Mouse (Mus musculus) CH12.LX (cell line): Measurements from ENCODE around the gene Rps12-ps3. TPM values are rescaled to one million over a fixed set of nuclear protein-coding genes. Genes with fewer than 3 reads are reported as not detected.

Experiments used
- DNase-seq: peaks from one replicate; pipeline ENCODE4 v3.0.0-alpha.2; 2013; ENCODE audit errors: extremely low read depth
- H3K27ac ChIP-seq: 2 replicates; pipeline ENCODE4 v1.5.1; 2012; ENCODE audit warnings: low read depth, mild to moderate bottlenecking, control low read depth, moderate library complexity; ENCODE audit not compliant: insufficient read depth
- H3K27me3 ChIP-seq: replicated peaks from 2 replicates; pipeline ENCODE3; 2012; ENCODE audit warnings: inconsistent platforms
- H3K36me3 ChIP-seq, 2 experiments: replicated peaks in 1 of 2; 2 replicates each; pipeline versions ENCODE3 to v1.6.1; 2012; ENCODE audit warnings: inconsistent platforms in 1 of 2, low read length in 1 of 2, mild to moderate bottlenecking in 1 of 2, mixed read lengths in 1 of 2, moderate library complexity in 1 of 2; ENCODE audit not compliant: control insufficient read depth in 1 of 2, insufficient read depth in 1 of 2
- H3K4me1 ChIP-seq, 2 experiments: 2 replicates each; pipeline ENCODE4 v1.6.1; 2012; ENCODE audit warnings: inconsistent platforms in 1 of 2, moderate library complexity in 1 of 2; ENCODE audit not compliant: insufficient read depth in 2 of 2, control insufficient read depth in 1 of 2
- H3K4me2 ChIP-seq: 2 replicates; pipeline ENCODE4 v1.6.1; 2012; ENCODE audit warnings: low read depth, mild to moderate bottlenecking, control low read depth; ENCODE audit not compliant: poor library complexity, insufficient read depth, severe bottlenecking
- H3K4me3 ChIP-seq, 3 experiments: fragments of 150-350 bp in 1 of 3; sonication (generic) in 1 of 3; replicated peaks in 1 of 3; 2 replicates each; pipeline versions ENCODE3 to v1.5.1; 2011 to 2012; ENCODE audit warnings: low read depth in 2 of 3, low read length in 2 of 3, mild to moderate bottlenecking in 2 of 3, moderate library complexity in 2 of 3, control low read depth in 1 of 3, improper control_type of control experiment in 1 of 3, inconsistent platforms in 1 of 3, mixed read lengths in 1 of 3; ENCODE audit not compliant: poor library complexity in 1 of 3
- H3K79me2 ChIP-seq: replicated peaks from 2 replicates; pipeline ENCODE4 v1.6.1; 2012; ENCODE audit warnings: mild to moderate bottlenecking, moderate library complexity; ENCODE audit not compliant: control insufficient read depth, poor library complexity, insufficient read depth, severe bottlenecking; ENCODE audit errors: extremely low read depth
- H3K9ac ChIP-seq: 2 replicates; pipeline ENCODE4 v1.6.1; 2012; ENCODE audit warnings: low read depth, mild to moderate bottlenecking, control low read depth, moderate library complexity; ENCODE audit not compliant: insufficient read depth
- H3K9me3 ChIP-seq: replicated peaks from 2 replicates; pipeline ENCODE3; 2012; ENCODE audit warnings: low read length, inconsistent platforms, mixed read lengths
- BHLHE40 ChIP-seq: IDR thresholded peaks from 2 replicates; pipeline ENCODE4 v1.6.1; 2011; ENCODE audit warnings: mild to moderate bottlenecking, low read depth, low read length, improper control_type of control experiment
- CHD2 ChIP-seq: IDR thresholded peaks from 2 replicates; pipeline ENCODE4 v1.6.1; 2011; ENCODE audit warnings: low read length, improper control_type of control experiment
- CTCF ChIP-seq, 2 experiments: IDR thresholded peaks in 1 of 2; conservative IDR thresholded peaks in 1 of 2; 2 replicates each; pipeline ENCODE4 v1.5.1; 2011 to 2012; ENCODE audit warnings: low read depth in 2 of 2, low read length in 2 of 2, improper control_type of control experiment in 1 of 2, inconsistent platforms in 1 of 2, mild to moderate bottlenecking in 1 of 2, moderate library complexity in 1 of 2
- E2F4 ChIP-seq: IDR thresholded peaks from 2 replicates; pipeline ENCODE4 v1.6.1; 2011; ENCODE audit warnings: low read depth, low read length, improper control_type of control experiment; ENCODE audit not compliant: insufficient replicate concordance
- HCFC1 ChIP-seq: IDR thresholded peaks from 2 replicates; pipeline ENCODE4 v1.6.1; 2012; ENCODE audit warnings: low read depth, mild to moderate bottlenecking, inconsistent platforms, low read length, improper control_type of control experiment
- IRF4 ChIP-seq: IDR thresholded peaks from 2 replicates; pipeline ENCODE4 v1.6.1; 2014; ENCODE audit warnings: low read depth, mild to moderate bottlenecking, inconsistent platforms, low read length, improper control_type of control experiment
- JUN ChIP-seq: IDR thresholded peaks from 2 replicates; pipeline ENCODE4 v1.6.1; 2011; ENCODE audit warnings: low read depth, mild to moderate bottlenecking, low read length, improper control_type of control experiment, moderate library complexity; ENCODE audit not compliant: insufficient read depth
- JUND ChIP-seq: conservative IDR thresholded peaks from 2 replicates; pipeline ENCODE4 v1.6.1; 2011; ENCODE audit warnings: low read depth, low read length, improper control_type of control experiment
- KAT2A ChIP-seq: IDR thresholded peaks from 2 replicates; pipeline ENCODE4 v1.6.1; 2012; ENCODE audit warnings: low read length, improper control_type of control experiment, inconsistent platforms; ENCODE audit not compliant: insufficient replicate concordance
- MAFK ChIP-seq: IDR thresholded peaks from 2 replicates; pipeline ENCODE4 v1.6.1; 2011; ENCODE audit warnings: low read length, improper control_type of control experiment; ENCODE audit not compliant: insufficient replicate concordance
- MAX ChIP-seq: IDR thresholded peaks from 2 replicates; pipeline ENCODE4 v1.6.1; 2011; ENCODE audit warnings: low read length, improper control_type of control experiment
- MEF2A ChIP-seq: IDR thresholded peaks from 2 replicates; pipeline ENCODE4 v1.6.1; 2014; ENCODE audit warnings: low read depth, mild to moderate bottlenecking, inconsistent platforms, low read length, improper control_type of control experiment, borderline replicate concordance
- MXI1 ChIP-seq: IDR thresholded peaks from 2 replicates; pipeline ENCODE4 v1.6.1; 2011; ENCODE audit warnings: mild to moderate bottlenecking, low read depth, low read length, improper control_type of control experiment
- POLR2A ChIP-seq: IDR thresholded peaks from 2 replicates; pipeline ENCODE4 v1.6.1; 2011; ENCODE audit warnings: low read depth, mild to moderate bottlenecking, improper control_type of control experiment, low read length
- RAD21 ChIP-seq: IDR thresholded peaks from 2 replicates; pipeline ENCODE4 v1.6.1; 2011; ENCODE audit warnings: low read depth, mild to moderate bottlenecking, low read length, improper control_type of control experiment, moderate library complexity
- SIN3A ChIP-seq: IDR thresholded peaks from 2 replicates; pipeline ENCODE4 v1.6.1; 2012; ENCODE audit warnings: low read length, improper control_type of control experiment, inconsistent platforms
- TCF12 ChIP-seq: IDR thresholded peaks from 2 replicates; pipeline ENCODE4 v1.6.1; 2014; ENCODE audit warnings: low read depth, mild to moderate bottlenecking, inconsistent platforms, low read length, improper control_type of control experiment
- UBTF ChIP-seq: IDR thresholded peaks from 2 replicates; pipeline ENCODE4 v1.6.1; 2012; ENCODE audit warnings: low read depth, mild to moderate bottlenecking, inconsistent platforms, low read length, improper control_type of control experiment, moderate library complexity
- ZC3H11A ChIP-seq: IDR thresholded peaks from 2 replicates; pipeline ENCODE4 v1.6.1; 2012; ENCODE audit warnings: low read depth, mild to moderate bottlenecking, inconsistent platforms, low read length, improper control_type of control experiment
- ZNF384 ChIP-seq: IDR thresholded peaks from 2 replicates; pipeline ENCODE4 v1.6.1; 2012; ENCODE audit warnings: low read depth, low read length, improper control_type of control experiment, inconsistent platforms
- dilution Hi-C: fragments of 300-500 bp; cut with MboI; formaldehyde crosslinking; loops from 2 replicates; pipeline ENCODE4 v1.14.3; 2020; ENCODE audit warnings: low sequenced_read_pairs; ENCODE audit not compliant: extremely low pct_unique_long_range_greater_than_20kb, extremely low pct_ligation_motif_present
- in situ Hi-C: fragments of 300-500 bp; cut with MboI; formaldehyde crosslinking; loops from 3 replicates; pipeline ENCODE4 v1.14.3; 2019; ENCODE audit warnings: low sequenced_read_pairs, low pct_ligation_motif_present, low pct_unique_long_range_greater_than_20kb, mixed read lengths
- polyA plus RNA-seq: library from polyadenylated mRNA; unstranded; fragments of >175 nt; gene quantifications from 2 replicates; pipeline ENCODE4 v1.2.1, GENCODE M21; 2012; ENCODE audit warnings: low read depth; ENCODE audit not compliant: insufficient read length
- total RNA-seq, 2 experiments: library from RNA; depleted of rRNA; stranded (reverse); fragments of 300-350 nt in 1 of 2; fragments of >200 nt in 1 of 2; gene quantifications; 2 replicates each; pipeline ENCODE4 v1.2.3; 2012 to 2014

Rps12-ps3 gene
- total and polyA plus RNA-seq, 3 experiments: 567 to 3,509 (median 1,885) TPM

GRCm38 (mm10) chr19:59356388-59356787 is 34.3 kb downstream of the Rps12-ps3 start:
- H3K9me3 ChIP-seq: no peaks in the 10 kb centered on the region
- H3K4me3 ChIP-seq: no peak overlapping the region
- H3K27me3 ChIP-seq: no peaks in the 10 kb centered on the region
- no peak overlapping the region for H3K4me2 ChIP-seq
- H3K9ac ChIP-seq: no peak overlapping the region
- no peak for TF ChIP-seq IRF4
- no peak for TF ChIP-seq E2F4
- TF ChIP-seq MEF2A: no peak
- no peak for TF ChIP-seq MAFK
- TF ChIP-seq JUN: no peak
- no peak for TF ChIP-seq HCFC1
- no peak for TF ChIP-seq UBTF
- no peak for TF ChIP-seq RAD21
- TF ChIP-seq, all 38 proteins: peak for 0
- no peak for DNase-seq
- H3K79me2 ChIP-seq: no peaks in the 10 kb centered on the region
- H3K27ac ChIP-seq: no peak overlapping the region
- in situ Hi-C loops (no loop called here), dilution Hi-C loops (no loop called here)
- H3K36me3 ChIP-seq: no peaks in the 10 kb centered on the region
- H3K4me1 ChIP-seq: peaks cover 0 to 12% of the 10 kb centered on the region in 2 experiments; a peak in 2 of 4 replicates

- Histone ChIP-seq H3K4me3 (no peak overlapping the region), H3K4me1 (peaks cover 0 to 6% of the 10 kb centered on the region in 2 experiments; a peak in 2 of 4 replicates)
- TF ChIP-seq CHD2: no peak
- no peak for TF ChIP-seq MEF2A
- no peak for TF ChIP-seq POLR2A
- TF ChIP-seq, all 38 proteins: peak for 0
- DNase-seq: no peak
- dilution Hi-C loops: no loop called here
- H3K27me3 ChIP-seq: no peaks in the 10 kb centered on the region
- H3K27ac ChIP-seq: no peak overlapping the region
- H3K9me3 ChIP-seq: no peaks in the 10 kb centered on the region
- in situ Hi-C loops: no loop called here
- no peaks in the 10 kb centered on the region for H3K36me3 ChIP-seq
- no peak overlapping the region for H3K4me2 ChIP-seq
- H3K9ac ChIP-seq: no peak overlapping the region
- H3K79me2 ChIP-seq: no peaks in the 10 kb centered on the region
Observed at GRCm38 (mm10) chr19:59356843-59357595, 34.9 kb downstream of the Rps12-ps3 start.

- H3K27ac ChIP-seq: no peak overlapping the region
- no peaks in the 10 kb centered on the region for H3K27me3 ChIP-seq
- H3K9ac ChIP-seq: no peak overlapping the region
- H3K36me3 ChIP-seq: no peaks in the 10 kb centered on the region
- no peak for DNase-seq
- in situ Hi-C loops: no loop called here
- H3K4me3 ChIP-seq: no peak overlapping the region
- TF ChIP-seq E2F4: no peak
- TF ChIP-seq SIN3A: no peak
- no peak for TF ChIP-seq CHD2
- TF ChIP-seq ZC3H11A: no peak
- TF ChIP-seq CTCF (conservative IDR thresholded peaks at IDR 0.05 in 1 of 2, IDR thresholded peaks at IDR 0.05 in 1 of 2; ENCODE audit: low read depth in 2 of 2, low read length in 2 of 2): no peak
- TF ChIP-seq TCF12: no peak
- no peak for TF ChIP-seq HCFC1
- TF ChIP-seq JUN: no peak
- TF ChIP-seq JUND: no peak
- TF ChIP-seq BHLHE40: no peak
- no peak for TF ChIP-seq KAT2A
- TF ChIP-seq MAFK: no peak
- no peak for TF ChIP-seq MXI1
- TF ChIP-seq POLR2A: no peak
- TF ChIP-seq MAX: no peak
- TF ChIP-seq ZNF384: no peak
- H3K4me2 ChIP-seq: no peak overlapping the region
- no peaks in the 10 kb centered on the region for H3K4me1 ChIP-seq
- no peaks in the 10 kb centered on the region for H3K79me2 ChIP-seq
- H3K9me3 ChIP-seq: no peaks in the 10 kb centered on the region
- dilution Hi-C loops: no loop called here
Observed at GRCm38 (mm10) chr19:59357878-59358277, 35.8 kb downstream of the Rps12-ps3 start.
